Mouse (Mus musculus) heart, embryonic 11.5 days (tissue): ENCODE measurements around the gene Gp9. TPM values are rescaled to one million over a fixed set of nuclear protein-coding genes. Genes with fewer than 3 reads are reported as not detected.

ENCODE experiments used
- ATAC-seq: fragments of 200-750 bp; cut with Nextera tagmentation; replicated peaks from 2 replicates; pipeline ENCODE4 v1.8.0; 2017; ENCODE audit warnings: moderate library complexity; ENCODE audit not compliant: insufficient number of reproducible peaks, low FRiP score, low TSS enrichment
- H3K27ac ChIP-seq: fragments of 300-500 bp; sonication (generic); 2 replicates; pipeline ENCODE4 v1.5.1; 2014; ENCODE audit warnings: mild to moderate bottlenecking, low read depth, low read length
- H3K27me3 ChIP-seq: fragments of 300-500 bp; sonication (generic); 2 replicates; pipeline ENCODE4 v1.6.1; 2014; ENCODE audit warnings: mild to moderate bottlenecking, low read length, mixed read lengths; ENCODE audit not compliant: control insufficient read depth, insufficient read depth
- H3K36me3 ChIP-seq: fragments of 300-500 bp; sonication (generic); 2 replicates; pipeline ENCODE4 v1.6.1; 2014; ENCODE audit warnings: mild to moderate bottlenecking, low read length, moderate library complexity, mixed read lengths; ENCODE audit not compliant: control insufficient read depth, insufficient read depth
- H3K4me1 ChIP-seq: fragments of 300-500 bp; sonication (generic); 2 replicates; pipeline ENCODE4 v1.6.1; 2014; ENCODE audit warnings: low read length; ENCODE audit not compliant: control insufficient read depth, insufficient read depth
- H3K4me2 ChIP-seq: fragments of 300-500 bp; sonication (generic); 2 replicates; pipeline ENCODE4 v1.6.1; 2014; ENCODE audit warnings: mild to moderate bottlenecking, moderate library complexity
- H3K4me3 ChIP-seq: fragments of 300-500 bp; sonication (generic); 2 replicates; pipeline ENCODE4 v1.5.1; 2014; ENCODE audit warnings: low read depth, low read length
- H3K9ac ChIP-seq: fragments of 300-500 bp; sonication (generic); 2 replicates; pipeline ENCODE4 v1.6.1; 2014; ENCODE audit warnings: mild to moderate bottlenecking, low read depth, low read length, moderate library complexity
- H3K9me3 ChIP-seq: fragments of 300-500 bp; sonication (generic); replicated peaks from 2 replicates; pipeline ENCODE4 v1.6.1; 2016; ENCODE audit warnings: low read length; ENCODE audit not compliant: control insufficient read depth
- WGBS: fragments of 180-500 bp; shearing (Covaris S2); extraction: QIAGEN DNeasy Blood & Tissue Kit; methylation state at CpG from one replicate; pipeline ENCODE4 v1.1.7; 2014; ENCODE audit not compliant: insufficient replicate concordance; 5-methylcytosine and 5-hydroxymethylcytosine counted together
- polyA plus RNA-seq: library from polyadenylated mRNA; unstranded; fragments of >200 nt; fragmentation: Nextera tagmentation; extraction: Ambion mirVana; gene quantifications from 2 replicates; pipeline ENCODE4 v1.2.1, GENCODE M21; 2014

Gp9 gene
- polyA plus RNA-seq, 1 experiment from 2014 or later = 7.1 TPM

- Histone ChIP-seq H3K4me3 (no peak overlapping the region), H3K27ac (no peak overlapping the region), H3K36me3 (no peaks in the 10 kb centered on the region), H3K27me3 (no peaks in the 10 kb centered on the region), H3K9me3 (no peaks in the 10 kb centered on the region), H3K4me2 (no peak overlapping the region), H3K9ac (no peak overlapping the region), H3K4me1 (peaks cover 8% of the 10 kb centered on the region)
- 46% methylated on average over 1 of the region's 1 CpGs for WGBS
- ATAC-seq = no peak
These were observed 32.6 kb upstream of the Gp9 start for GRCm38 (mm10) chr6:87745301-87745700.

GRCm38 (mm10) chr6:87746059-87746458 is 31.8 kb upstream of the Gp9 start:
- Histone ChIP-seq H3K36me3 (no peaks in the 10 kb centered on the region), H3K27me3 (no peaks in the 10 kb centered on the region), H3K4me1 (peaks cover 4% of the 10 kb centered on the region; the same call in 1 of the 2 replicates), H3K4me2 (no peak overlapping the region), H3K27ac (no peak overlapping the region), H3K4me3 (no peak overlapping the region), H3K9me3 (no peaks in the 10 kb centered on the region), H3K9ac (no peak overlapping the region)
- 54% methylated on average over 3 of the region's 3 CpGs for WGBS
- ATAC-seq = no peak

- WGBS = 85% methylated on average over 2 of the region's 2 CpGs
- H3K9ac ChIP-seq = no peak overlapping the region
- ATAC-seq = no peak
These were observed 31.0 kb upstream of the Gp9 start for GRCm38 (mm10) chr6:87746849-87747248.

GRCm38 (mm10) chr6:87748078-87748477 is 29.8 kb upstream of the Gp9 start:
- Histone ChIP-seq H3K27me3 (no peaks in the 10 kb centered on the region), H3K9me3 (no peaks in the 10 kb centered on the region), H3K9ac (no peak overlapping the region), H3K27ac (no peak overlapping the region), H3K4me2 (no peak overlapping the region), H3K4me1 (peaks cover 4% of the 10 kb centered on the region; the same call in 1 of the 2 replicates), H3K36me3 (no peaks in the 10 kb centered on the region), H3K4me3 (no peak overlapping the region)
- 85% methylated on average over 2 of the region's 2 CpGs for WGBS
- ATAC-seq = no peak

More at GRCm38 (mm10) chr6:87746849-87747248, 31.0 kb upstream of the Gp9 start:
- Histone ChIP-seq H3K27me3 (no peaks in the 10 kb centered on the region), H3K9me3 (no peaks in the 10 kb centered on the region), H3K36me3 (no peaks in the 10 kb centered on the region), H3K4me1 (peaks cover 4% of the 10 kb centered on the region; the same call in 1 of the 2 replicates), H3K4me3 (no peak overlapping the region), H3K4me2 (no peak overlapping the region), H3K27ac (no peak overlapping the region)

GRCm38 (mm10) chr6:87748531-87748930 is 29.3 kb upstream of the Gp9 start:
- no peak overlapping the region for H3K4me2 ChIP-seq
- peaks cover 4% of the 10 kb centered on the region; the same call in 1 of the 2 replicates for H3K4me1 ChIP-seq
- H3K9me3 ChIP-seq = no peaks in the 10 kb centered on the region
- H3K4me3 ChIP-seq = no peak overlapping the region
- H3K9ac ChIP-seq = no peak overlapping the region
- 61% methylated on average over 6 of the region's 6 CpGs for WGBS
- no peaks in the 10 kb centered on the region for H3K27me3 ChIP-seq
- H3K36me3 ChIP-seq = no peaks in the 10 kb centered on the region
- no peak overlapping the region for H3K27ac ChIP-seq
- ATAC-seq = no peak

GRCm38 (mm10) chr6:87750184-87750910 is 27.5 kb upstream of the Gp9 start:
- no peaks in the 10 kb centered on the region for H3K27me3 ChIP-seq
- 81% methylated on average over 8 of the region's 8 CpGs for WGBS
- H3K9me3 ChIP-seq = no peaks in the 10 kb centered on the region
- peaks cover 4% of the 10 kb centered on the region; the same call in 1 of the 2 replicates for H3K4me1 ChIP-seq
- H3K27ac ChIP-seq = no peak overlapping the region
- no peak overlapping the region for H3K9ac ChIP-seq
- H3K4me3 ChIP-seq = no peak overlapping the region
- H3K36me3 ChIP-seq = no peaks in the 10 kb centered on the region
- H3K4me2 ChIP-seq = no peak overlapping the region
- no peak for ATAC-seq

GRCm38 (mm10) chr6:87751574-87751973 is 26.3 kb upstream of the Gp9 start:
- Histone ChIP-seq H3K9ac (no peak overlapping the region), H3K27ac (no peak overlapping the region), H3K27me3 (no peaks in the 10 kb centered on the region), H3K4me2 (no peak overlapping the region), H3K36me3 (no peaks in the 10 kb centered on the region), H3K4me1 (peaks cover 4% of the 10 kb centered on the region; the same call in 1 of the 2 replicates), H3K4me3 (no peak overlapping the region), H3K9me3 (no peaks in the 10 kb centered on the region)
- ATAC-seq = no peak
- 78% methylated on average over 6 of the region's 6 CpGs for WGBS

- WGBS = 88% methylated on average over 4 of the region's 4 CpGs
- Histone ChIP-seq H3K27me3 (no peaks in the 10 kb centered on the region), H3K4me2 (no peak overlapping the region), H3K9ac (no peak overlapping the region), H3K36me3 (no peaks in the 10 kb centered on the region), H3K9me3 (no peaks in the 10 kb centered on the region), H3K27ac (no peak overlapping the region), H3K4me3 (no peak overlapping the region), H3K4me1 (no peaks in the 10 kb centered on the region)
- no peak for ATAC-seq
These were observed 22.7 kb upstream of the Gp9 start for GRCm38 (mm10) chr6:87755196-87755595.

GRCm38 (mm10) chr6:87756896-87757295 is 21.0 kb upstream of the Gp9 start:
- Histone ChIP-seq H3K27ac (no peak overlapping the region), H3K36me3 (no peaks in the 10 kb centered on the region), H3K9ac (no peak overlapping the region), H3K27me3 (no peaks in the 10 kb centered on the region), H3K4me3 (no peak overlapping the region), H3K4me2 (no peak overlapping the region), H3K4me1 (no peaks in the 10 kb centered on the region), H3K9me3 (no peaks in the 10 kb centered on the region)
- no peak for ATAC-seq
- WGBS = 83% methylated on average over 8 of the region's 8 CpGs
